In the genomic region with DNA sequence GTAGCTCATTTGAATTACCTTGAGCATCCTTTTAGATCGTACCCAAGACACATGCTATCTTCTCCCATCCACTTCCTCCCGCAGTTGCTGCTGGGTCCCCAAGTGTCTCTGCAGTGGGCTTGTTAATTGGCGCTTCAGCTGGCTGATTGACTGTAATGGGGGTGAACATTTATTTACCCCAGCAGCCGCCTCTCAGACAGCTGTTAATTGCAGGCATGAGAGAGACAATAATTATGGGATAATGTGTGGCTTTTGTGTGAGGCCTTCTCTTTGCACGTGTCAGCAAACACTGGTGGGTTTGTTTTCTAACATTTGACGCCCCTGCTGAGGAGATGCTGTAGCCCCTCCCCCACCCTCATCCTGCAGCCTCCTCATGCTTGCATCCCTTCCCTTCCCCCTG, we compare ENCODE assay signal across 21 mouse cellular contexts. TPM values are rescaled to one million over a fixed set of nuclear protein-coding genes. Genes with fewer than 3 reads are reported as not detected.
DNase-seq lines count a peak whose midpoint lies in the region; ATAC-seq and TF ChIP-seq lines count a peak whose summit lies in the region.
"Had no signal": no experiment of that assay in that cellular context is flagged by ENCODE, and none has a peak within 500 bp of the region (broad histone marks: within the 10 kb centered on the region; RNA-seq: fewer than 3 reads in every experiment).

No protein-coding gene starts in this region.

- no peaks in the 10 kb centered on the region for H3K9me3 ChIP-seq in forebrain, embryonic 12.5 days
- no peaks in the 10 kb centered on the region for H3K9me3 ChIP-seq in hindbrain, embryonic 13.5 days
- H3K9me3 ChIP-seq in midbrain, embryonic 15.5 days = no peaks in the 10 kb centered on the region
- H3K9me3 ChIP-seq: embryonic facial prominence, embryonic 13.5 days; heart, embryonic 15.5 days; kidney, embryonic 15.5 days; limb, embryonic 12.5 days had no signal

- no peak overlapping the region for H3K9ac ChIP-seq in forebrain, embryonic 12.5 days
- 0 out of 2 replicates have a peak overlapping the region, but pooled peaks have one; percentile 2 for H3K9ac ChIP-seq in hindbrain, embryonic 13.5 days
- H3K9ac ChIP-seq in midbrain, embryonic 15.5 days = no peak overlapping the region
- H3K9ac ChIP-seq: embryonic facial prominence, embryonic 13.5 days; heart, embryonic 15.5 days; kidney, embryonic 15.5 days; limb, embryonic 12.5 days; liver, embryonic 14.5 days had no signal

- 8% methylated on average over 6 of the region's 6 CpGs for WGBS in forebrain, embryonic 12.5 days
- WGBS in hindbrain, embryonic 13.5 days = 21% methylated on average over 6 of the region's 6 CpGs
- WGBS in midbrain, embryonic 15.5 days = 22% methylated on average over 6 of the region's 6 CpGs
- 75% methylated on average over 6 of the region's 6 CpGs for WGBS in lung, adult 2 months

- no peak overlapping the region for H3K4me2 ChIP-seq in forebrain, embryonic 12.5 days
- H3K4me2 ChIP-seq in hindbrain, embryonic 13.5 days = no peak overlapping the region
- H3K4me2 ChIP-seq in midbrain, embryonic 15.5 days = no peak overlapping the region
- H3K4me2 ChIP-seq: embryonic facial prominence, embryonic 13.5 days; heart, embryonic 15.5 days; kidney, embryonic 15.5 days; limb, embryonic 12.5 days had no signal

- H3K36me3 ChIP-seq in forebrain, embryonic 12.5 days (replicated peaks) = 0 out of 2 replicates have a peak, but pooled peaks cover 2% of the 10 kb centered on the region
- no peaks in the 10 kb centered on the region for H3K36me3 ChIP-seq in hindbrain, embryonic 13.5 days
- H3K36me3 ChIP-seq in midbrain, embryonic 15.5 days (replicated peaks) = no peaks in the 10 kb centered on the region
- H3K36me3 ChIP-seq: embryonic facial prominence, embryonic 13.5 days; heart, embryonic 15.5 days; kidney, embryonic 15.5 days; limb, embryonic 12.5 days had no signal

- peaks cover 71% of the 10 kb centered on the region for H3K4me1 ChIP-seq in forebrain, embryonic 12.5 days
- peaks cover 84% of the 10 kb centered on the region for H3K4me1 ChIP-seq in hindbrain, embryonic 13.5 days (replicated peaks)
- H3K4me1 ChIP-seq in midbrain, embryonic 15.5 days = peaks cover 53% of the 10 kb centered on the region
- peaks cover 4% of the 10 kb centered on the region; the same call in 1 of the 2 replicates for H3K4me1 ChIP-seq in lung, adult 2 months (ENCODE audit: control insufficient read depth, insufficient read depth, low read length)

- TF ChIP-seq POLR2A in lung, adult 2 months (IDR thresholded peaks at IDR 0.05; ENCODE audit: borderline replicate concordance, extremely low read depth, low read depth, low read length) = no peak

- peak; percentile 76 for ATAC-seq in forebrain, embryonic 12.5 days (ENCODE audit: low FRiP score)
- peak; percentile 37; the same call in 1 of the 2 replicates for ATAC-seq in hindbrain, embryonic 13.5 days (ENCODE audit: low FRiP score)
- ATAC-seq in midbrain, embryonic 15.5 days (replicated peaks) = no peak
- ATAC-seq in cerebellum, adult (ENCODE audit: insufficient number of reproducible peaks, low FRiP score, low TSS enrichment) = no peak
- ATAC-seq: inflammation-experienced regulatory T-cells, adult 6 months; Patski had no signal

- peaks cover 85% of the 10 kb centered on the region for H3K27me3 ChIP-seq in forebrain, embryonic 12.5 days
- no peaks in the 10 kb centered on the region for H3K27me3 ChIP-seq in hindbrain, embryonic 13.5 days
- no peaks in the 10 kb centered on the region for H3K27me3 ChIP-seq in midbrain, embryonic 15.5 days (replicated peaks)
- H3K27me3 ChIP-seq: embryonic facial prominence, embryonic 13.5 days; kidney, embryonic 15.5 days; Patski had no signal

- no peak overlapping the region for H3K4me3 ChIP-seq in forebrain, embryonic 12.5 days (replicated peaks)
- no peak overlapping the region for H3K4me3 ChIP-seq in hindbrain, embryonic 13.5 days
- H3K4me3 ChIP-seq in midbrain, embryonic 15.5 days = no peak overlapping the region
- no peak overlapping the region for H3K4me3 ChIP-seq in lung, adult 2 months (replicated peaks; ENCODE audit: extremely low read depth, low read depth, low read length)
- H3K4me3 ChIP-seq: embryonic facial prominence, embryonic 13.5 days; heart, embryonic 15.5 days; kidney, embryonic 15.5 days; left cerebral cortex, adult 2 months; limb, embryonic 12.5 days had no signal

- peak overlapping the region; percentile 67 for H3K27ac ChIP-seq in forebrain, embryonic 12.5 days
- H3K27ac ChIP-seq in hindbrain, embryonic 13.5 days = peak overlapping the region; percentile 84
- peak overlapping the region; percentile 56 for H3K27ac ChIP-seq in midbrain, embryonic 15.5 days
- H3K27ac ChIP-seq: embryonic facial prominence, embryonic 13.5 days; heart, embryonic 15.5 days; kidney, embryonic 15.5 days; left cerebral cortex, adult 2 months; limb, embryonic 12.5 days; liver, embryonic 14.5 days had no signal

- TF ChIP-seq CTCF in lung, adult 2 months (IDR thresholded peaks at IDR 0.05; ENCODE audit: insufficient read depth, low read length) = no peak

- peak; percentile 51 for DNase-seq in brain, adult 2 months (ENCODE audit: low read depth, low spot score)
- DNase-seq in kidney, postnatal 10 days = no peak
- no peak for DNase-seq in lung, adult 2 months
- no peak for DNase-seq in layer of hippocampus, postnatal 25 days (ENCODE audit: extremely low spot score in 1 of 2, low spot score in 1 of 2)
- DNase-seq: adrenal gland, postnatal 36 days; cerebellum, adult 11 months; heart, adult 18-20 months; lung, postnatal 10 days; right cerebral cortex, postnatal 14 days had no signal

RNA-seq across cellular contexts. Expression of a gene that starts 32.2 kb away (rescaled TPM):
- 20.3 and 20.6 TPM in 2 replicates for polyA plus RNA-seq in forebrain, embryonic 12.5 days (2016; fragmentation: Nextera tagmentation; extraction: Ambion mirVana)
- polyA plus RNA-seq in hindbrain, embryonic 13.5 days (2015; fragmentation: Nextera tagmentation; extraction: Ambion mirVana) = 20.4 and 20.7 TPM in 2 replicates
- polyA plus RNA-seq in midbrain, embryonic 15.5 days (2015; fragmentation: Nextera tagmentation; extraction: Ambion mirVana) = 21.4 and 23.4 TPM in 2 replicates
- polyA plus RNA-seq in lung, adult 2 months (2012; rRNA removed) = 38.4 and 39.4 TPM in 2 replicates
- total RNA-seq in layer of hippocampus, postnatal 25 days (2021) = 10 to 100 TPM; 34.4 to 52.1 TPM

Comparison
In these comparisons a context has a peak if more than half of its experiments do, and no peak if none do; other contexts are left out.
1. ATAC-seq: peak in forebrain, embryonic 12.5 days (single experiment) and hindbrain, embryonic 13.5 days (single experiment); none in midbrain, embryonic 15.5 days (single experiment) and cerebellum, adult (single experiment).
2. Peak in every context shown above with its lines, with median percentiles within 50 percentile points of each other: H3K27ac ChIP-seq.